Mouse (Mus musculus): Measurements from ENCODE around the gene Grk2.

Grk2 gene

GRCm38 (mm10) chr19:4306190-4306577 lies at the start of gene Grk2:
Grk2 (minus strand) TSS chr19:4306222.
- peak; percentile 81 to 93 for DNase-seq

GRCm38 (mm10) chr19:4349455-4349854 lies 43.4 kb upstream of the Grk2 start:
- DNase-seq, result no peak

- no peak for DNase-seq
These were observed 40.5 kb upstream of the Grk2 start for GRCm38 (mm10) chr19:4346479-4346878.

- peak; percentile 50 to 72 for DNase-seq
These were observed 32.1 kb upstream of the Grk2 start for GRCm38 (mm10) chr19:4338162-4338561.

- DNase-seq, result peak; percentile 92 to 98
These were observed 27.8 kb upstream of the Grk2 start for GRCm38 (mm10) chr19:4333791-4334190.

- peak in 1 of 2 experiments; percentile 44 for DNase-seq
These were observed 27.2 kb upstream of the Grk2 start for GRCm38 (mm10) chr19:4333100-4333775.

GRCm38 (mm10) chr19:4332653-4333052 lies 26.6 kb upstream of the Grk2 start:
- peak; percentile 51 to 57 for DNase-seq

GRCm38 (mm10) chr19:4331273-4331672 lies 25.3 kb upstream of the Grk2 start:
- DNase-seq, result no peak

- DNase-seq, result no peak
These were observed 24.6 kb upstream of the Grk2 start for GRCm38 (mm10) chr19:4330603-4331002.

- no peak for DNase-seq
These were observed 22.8 kb upstream of the Grk2 start for GRCm38 (mm10) chr19:4328737-4329304.

GRCm38 (mm10) chr19:4326881-4327280 lies 20.9 kb upstream of the Grk2 start:
- DNase-seq, result peak; percentile 65 to 67

- no peak for DNase-seq
These were observed 20.1 kb upstream of the Grk2 start for GRCm38 (mm10) chr19:4326106-4326505.

- no peak for DNase-seq
These were observed 16.1 kb upstream of the Grk2 start for GRCm38 (mm10) chr19:4322134-4322533.

GRCm38 (mm10) chr19:4321622-4322021 lies 15.6 kb upstream of the Grk2 start:
- DNase-seq, result peak; percentile 40 to 42

GRCm38 (mm10) chr19:4319272-4319671 lies 13.2 kb upstream of the Grk2 start:
- peak; percentile 63 to 68 for DNase-seq

GRCm38 (mm10) chr19:4317181-4317580 lies 11.2 kb upstream of the Grk2 start:
- DNase-seq, result peak in 1 of 2 experiments; percentile 13

GRCm38 (mm10) chr19:4315223-4315944 lies 9.4 kb upstream of the Grk2 start:
- peak; percentile 89 to 92 for DNase-seq

GRCm38 (mm10) chr19:4309776-4310185 lies 3.8 kb upstream of the Grk2 start:
- DNase-seq, result peak; percentile 72 to 77

GRCm38 (mm10) chr19:4309302-4309701 lies 3.3 kb upstream of the Grk2 start:
- DNase-seq, result no peak

GRCm38 (mm10) chr19:4305491-4306189 lies 382 bp downstream of the Grk2 start:
- DNase-seq, result peak; percentile 54 to 75

GRCm38 (mm10) chr19:4304871-4305321 lies 1.1 kb downstream of the Grk2 start:
- DNase-seq, result peak in 1 of 2 experiments; percentile 39

- peak in 1 of 2 experiments; percentile 57 for DNase-seq
These were observed 1.7 kb downstream of the Grk2 start for GRCm38 (mm10) chr19:4304251-4304821.

- peak in 1 of 2 experiments; percentile 42 for DNase-seq
These were observed 2.4 kb downstream of the Grk2 start for GRCm38 (mm10) chr19:4303640-4303995.

All from cerebellum, adult 18-20 months (tissue).